Mouse (Mus musculus): ENCODE results near the gene Wscd2.

Wscd2 gene

GRCm38 (mm10) chr5:113538826-113539225, 48.7 kb downstream of the Wscd2 start:
- no peak for DNase-seq (ENCODE audit: low spot score in 2 of 2)

- DNase-seq (ENCODE audit: low spot score in 2 of 2): no peak
Measured at GRCm38 (mm10) chr5:113539438-113539837, 49.3 kb downstream of the Wscd2 start.

- no peak for DNase-seq (ENCODE audit: low spot score in 2 of 2)
Measured at GRCm38 (mm10) chr5:113539858-113540257, 49.7 kb downstream of the Wscd2 start.

GRCm38 (mm10) chr5:113541196-113541595, 51.1 kb downstream of the Wscd2 start:
- no peak for DNase-seq (ENCODE audit: low spot score in 2 of 2)

GRCm38 (mm10) chr5:113542885-113543476, 52.8 kb downstream of the Wscd2 start:
- no peak for DNase-seq (ENCODE audit: low spot score in 2 of 2)

GRCm38 (mm10) chr5:113547949-113548700, 58.0 kb downstream of the Wscd2 start:
- DNase-seq (ENCODE audit: low spot score in 2 of 2): peak in 1 of 2 experiments; percentile 12

- DNase-seq (ENCODE audit: low spot score in 2 of 2): no peak
Measured at GRCm38 (mm10) chr5:113550249-113550648, 60.1 kb downstream of the Wscd2 start.

- DNase-seq (ENCODE audit: low spot score in 2 of 2): no peak
Measured at GRCm38 (mm10) chr5:113550759-113551158, 60.6 kb downstream of the Wscd2 start.

GRCm38 (mm10) chr5:113553402-113553897, 63.3 kb downstream of the Wscd2 start:
- peak in 1 of 2 experiments; percentile 9 for DNase-seq (ENCODE audit: low spot score in 2 of 2)

GRCm38 (mm10) chr5:113554095-113554494, 64.0 kb downstream of the Wscd2 start:
- no peak for DNase-seq (ENCODE audit: low spot score in 2 of 2)

GRCm38 (mm10) chr5:113554571-113554970, 64.4 kb downstream of the Wscd2 start:
- no peak for DNase-seq (ENCODE audit: low spot score in 2 of 2)

GRCm38 (mm10) chr5:113555684-113556083, 65.6 kb downstream of the Wscd2 start:
- no peak for DNase-seq (ENCODE audit: low spot score in 2 of 2)

- no peak for DNase-seq (ENCODE audit: low spot score in 2 of 2)
Measured at GRCm38 (mm10) chr5:113558065-113558464, 67.9 kb downstream of the Wscd2 start.

- DNase-seq (ENCODE audit: low spot score in 2 of 2): no peak
Measured at GRCm38 (mm10) chr5:113559627-113560026, 69.5 kb downstream of the Wscd2 start.

GRCm38 (mm10) chr5:113564463-113564862, 74.3 kb downstream of the Wscd2 start:
- no peak for DNase-seq (ENCODE audit: low spot score in 2 of 2)

- no peak for DNase-seq (ENCODE audit: low spot score in 2 of 2)
Measured at GRCm38 (mm10) chr5:113565101-113565854, 75.1 kb downstream of the Wscd2 start.

- DNase-seq (ENCODE audit: low spot score in 2 of 2): no peak
Measured at GRCm38 (mm10) chr5:113565858-113566257, 75.7 kb downstream of the Wscd2 start.

- no peak for DNase-seq (ENCODE audit: low spot score in 2 of 2)
Measured at GRCm38 (mm10) chr5:113570056-113570717, 80.1 kb downstream of the Wscd2 start.

GRCm38 (mm10) chr5:113577555-113577954, 87.4 kb downstream of the Wscd2 start:
- no peak for DNase-seq (ENCODE audit: low spot score in 2 of 2)

- no peak for DNase-seq (ENCODE audit: low spot score in 2 of 2)
Measured at GRCm38 (mm10) chr5:113578428-113578827, 88.3 kb downstream of the Wscd2 start.

GRCm38 (mm10) chr5:113579128-113579527, 89.0 kb downstream of the Wscd2 start:
- no peak for DNase-seq (ENCODE audit: low spot score in 2 of 2)

GRCm38 (mm10) chr5:113580248-113580647, 90.1 kb downstream of the Wscd2 start:
- no peak for DNase-seq (ENCODE audit: low spot score in 2 of 2)
